Mouse (Mus musculus) hematopoietic stem cell, adult 5-6 weeks (primary cell): ENCODE results near the gene Tas2r139. TPM values are rescaled to one million over a fixed set of nuclear protein-coding genes. Genes with fewer than 3 reads are reported as not detected.
"Not testable (repeated sequence)": the region's sequence is repeated elsewhere in the genome, so short reads cannot be mapped to it uniquely, and the experiment has no call there.

Experiments used
- ATAC-seq, 2 experiments: fragments of 125-278 bp in 1 of 2; replicated peaks in 1 of 2; 2 replicates each; pipeline ENCODE4 v1.8.0; 2016 to 2017; ENCODE audit warnings: inconsistent platforms in 2 of 2, mild to moderate bottlenecking in 2 of 2, moderate number of reproducible peaks in 2 of 2, low read depth in 1 of 2, moderate TSS enrichment in 1 of 2; ENCODE audit not compliant: low FRiP score in 2 of 2, poor library complexity in 2 of 2, severe bottlenecking in 2 of 2, insufficient read depth in 1 of 2, low TSS enrichment in 1 of 2
- total RNA-seq: library from RNA; stranded (forward); fragments of 172-1452, 232-1000 nt; gene quantifications from 2 replicates; pipeline ENCODE4 v1.2.3, GENCODE M21; 2017

Tas2r139 gene
- total RNA-seq = not detected in 2 replicates

- ATAC-seq = no peak
Measured at GRCm38 (mm10) chr6:42140636-42141035, at the start of gene Tas2r139. TSS of gene Tas2r139 (plus strand) at chr6:42140936.

DNA sequence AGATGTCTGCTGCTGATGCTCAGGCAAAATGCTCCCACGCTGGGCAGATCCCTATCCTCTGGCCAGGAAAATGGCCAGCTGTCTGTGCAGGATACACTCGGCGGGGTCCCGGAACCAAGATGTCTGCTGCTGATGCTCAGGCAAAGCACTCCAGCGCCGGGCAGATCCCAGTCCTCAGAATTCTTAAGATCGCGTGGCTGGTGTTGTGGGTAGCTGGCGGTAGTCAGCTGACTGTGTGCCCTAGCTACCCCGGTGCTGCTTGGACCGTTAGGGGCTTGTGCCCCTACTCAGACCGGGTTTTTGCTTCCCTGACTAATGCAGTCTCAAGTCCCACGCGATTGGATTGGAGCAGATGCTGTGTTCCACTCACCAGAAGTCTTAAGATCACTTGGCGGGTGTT is 10.4 kb downstream of the Tas2r139 start:
- not testable (repeated sequence) for ATAC-seq

- no peak for ATAC-seq
Measured at GRCm38 (mm10) chr6:42182462-42182861, 41.7 kb downstream of the Tas2r139 start.

DNA sequence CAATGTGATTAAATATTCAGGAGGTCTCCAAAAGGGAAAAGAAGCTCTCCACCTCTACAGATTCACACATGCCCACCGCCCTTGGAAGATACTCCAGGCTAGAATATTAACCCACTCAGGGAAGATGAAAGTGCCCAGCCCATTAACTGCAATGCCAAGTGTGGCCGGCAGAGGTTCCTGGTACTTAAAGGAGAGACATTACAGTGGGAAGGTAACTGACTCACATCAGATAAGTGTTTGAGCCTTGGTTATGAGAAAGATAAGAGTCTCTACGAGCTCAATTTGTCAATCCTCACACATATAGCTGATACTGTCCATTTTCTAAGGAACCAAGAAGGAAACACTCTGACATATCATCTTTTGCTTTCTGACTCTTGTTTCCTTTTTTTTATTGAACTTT is 45.5 kb downstream of the Tas2r139 start:
- ATAC-seq = peak; percentile 62 to 71; a peak in 3 of 4 replicates

Other genes starting within 250 kb of the Tas2r139 start
- gene Sval1, start 189.3 kb upstream of the Tas2r139 start, total RNA-seq = not detected in 2 replicates
- gene Sval3, start 172.8 kb upstream of the Tas2r139 start, total RNA-seq = not detected in 2 replicates
- not detected in 2 replicates for gene Sva, start 102.5 kb upstream of the Tas2r139 start, total RNA-seq
- gene Tas2r144, start 74.4 kb downstream of the Tas2r139 start, total RNA-seq = not detected in 2 replicates
- 19.0 and 25.7 TPM in 2 replicates for gene Gstk1, start 105.0 kb downstream of the Tas2r139 start, total RNA-seq
- gene Tmem139, start 121.0 kb downstream of the Tas2r139 start, total RNA-seq = not detected in 2 replicates
- 101 and 111 TPM in 2 replicates for gene Casp2, start 124.0 kb downstream of the Tas2r139 start, total RNA-seq
- 0.75 TPM in 1 of 2 replicates, not detected in the other for gene Clcn1, start 145.7 kb downstream of the Tas2r139 start, total RNA-seq
- gene Fam131b, start 183.7 kb downstream of the Tas2r139 start, total RNA-seq = not detected in 2 replicates
- 71.2 and 71.8 TPM in 2 replicates for gene Zyx, start 208.7 kb downstream of the Tas2r139 start, total RNA-seq
- 0.56 and 0.84 TPM in 2 replicates for gene Epha1, start 232.3 kb downstream of the Tas2r139 start, total RNA-seq